Mouse (Mus musculus): ENCODE data around the gene Zdhhc21. TPM values are rescaled to one million over a fixed set of nuclear protein-coding genes. Genes with fewer than 3 reads are reported as not detected.

Zdhhc21 gene
- total RNA-seq, 1 experiment from 2014 or later, result 17.2 TPM

GRCm38 (mm10) chr4:82864974-82865699 is 5.4 kb upstream of the Zdhhc21 start:
- no peak for DNase-seq

GRCm38 (mm10) chr4:82863316-82863715 is 3.6 kb upstream of the Zdhhc21 start:
- no peak for DNase-seq

- DNase-seq, result no peak
These were observed 1.7 kb upstream of the Zdhhc21 start for GRCm38 (mm10) chr4:82861451-82861850.

- DNase-seq, result peak; percentile 21
These were observed 808 bp upstream of the Zdhhc21 start for GRCm38 (mm10) chr4:82860566-82860965.

GRCm38 (mm10) chr4:82858431-82859010 is 1.2 kb downstream of the Zdhhc21 start:
- no peak for DNase-seq

GRCm38 (mm10) chr4:82856986-82857385 is 2.8 kb downstream of the Zdhhc21 start:
- no peak for DNase-seq

- DNase-seq, result no peak
These were observed 5.9 kb downstream of the Zdhhc21 start for GRCm38 (mm10) chr4:82853809-82854208.

- peak; percentile 11 for DNase-seq
These were observed 11.1 kb downstream of the Zdhhc21 start for GRCm38 (mm10) chr4:82848552-82849234.

GRCm38 (mm10) chr4:82837526-82838240 is 22.1 kb downstream of the Zdhhc21 start:
- no peak for DNase-seq

- no peak for DNase-seq
These were observed 28.6 kb downstream of the Zdhhc21 start for GRCm38 (mm10) chr4:82831155-82831554.

- DNase-seq, result no peak
These were observed 30.3 kb downstream of the Zdhhc21 start for GRCm38 (mm10) chr4:82829429-82829828.

- DNase-seq, result no peak
These were observed 32.8 kb downstream of the Zdhhc21 start for GRCm38 (mm10) chr4:82827001-82827400.

GRCm38 (mm10) chr4:82817833-82818232 is 41.9 kb downstream of the Zdhhc21 start:
- DNase-seq, result no peak

GRCm38 (mm10) chr4:82816351-82816750 is 43.4 kb downstream of the Zdhhc21 start:
- no peak for DNase-seq

- no peak for DNase-seq
These were observed 44.5 kb downstream of the Zdhhc21 start for GRCm38 (mm10) chr4:82815296-82815695.

GRCm38 (mm10) chr4:82813356-82813755 is 46.4 kb downstream of the Zdhhc21 start:
- DNase-seq, result no peak

- DNase-seq, result no peak
These were observed 51.9 kb downstream of the Zdhhc21 start for GRCm38 (mm10) chr4:82807811-82808210.

- DNase-seq, result no peak
These were observed 53.5 kb downstream of the Zdhhc21 start for GRCm38 (mm10) chr4:82806176-82806757.

GRCm38 (mm10) chr4:82804019-82804418 is 55.7 kb downstream of the Zdhhc21 start:
- no peak for DNase-seq

- no peak for DNase-seq
These were observed 66.2 kb downstream of the Zdhhc21 start for GRCm38 (mm10) chr4:82793608-82794007.

GRCm38 (mm10) chr4:82792906-82793580 is 66.7 kb downstream of the Zdhhc21 start:
- DNase-seq, result no peak
